Mouse (Mus musculus): ENCODE results near the gene Slco2b1.

Gene Slco2b1

DNA sequence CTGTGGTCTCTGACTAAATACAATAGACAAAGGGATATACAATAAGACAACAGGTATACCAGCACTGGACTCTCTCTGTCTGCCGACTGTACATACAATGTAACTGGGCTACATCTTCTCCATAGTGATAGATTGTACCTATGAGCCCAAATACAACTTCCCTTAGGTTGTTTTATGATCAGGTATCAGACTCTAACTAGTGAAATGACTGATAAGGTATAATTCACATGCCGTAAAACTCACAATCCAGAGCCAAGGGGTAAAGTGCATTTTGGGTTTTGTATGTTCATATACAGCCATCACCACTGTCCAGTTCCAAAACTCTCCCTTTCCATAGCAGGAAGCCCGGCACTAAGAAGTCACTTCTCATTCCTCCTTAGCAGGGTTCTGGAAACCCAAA is 17.8 kb downstream of the Slco2b1 start:
- no peak for DNase-seq

DNA sequence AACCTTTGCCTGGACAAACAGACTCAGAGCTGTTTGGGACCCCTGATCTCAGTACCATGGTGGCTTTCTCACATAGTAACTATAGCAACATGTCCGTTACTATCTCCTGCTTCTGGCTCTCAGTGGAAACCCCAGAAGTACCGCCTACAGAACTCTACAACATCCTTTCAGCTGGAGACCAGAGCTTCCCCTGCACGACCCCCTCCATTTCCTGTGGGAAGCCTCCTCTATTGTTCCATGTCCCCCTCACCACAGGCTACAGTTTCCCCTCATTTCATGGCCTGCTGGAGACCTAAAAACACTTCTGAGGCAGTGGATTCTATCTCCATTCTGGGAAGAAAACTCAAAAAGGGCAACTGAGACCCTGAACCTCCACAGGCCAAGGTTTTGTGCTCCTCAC is 18.7 kb downstream of the Slco2b1 start:
- no peak for DNase-seq

- DNase-seq = no peak
Observed at GRCm38 (mm10) chr7:99690819-99691218, 20.3 kb downstream of the Slco2b1 start.

DNA sequence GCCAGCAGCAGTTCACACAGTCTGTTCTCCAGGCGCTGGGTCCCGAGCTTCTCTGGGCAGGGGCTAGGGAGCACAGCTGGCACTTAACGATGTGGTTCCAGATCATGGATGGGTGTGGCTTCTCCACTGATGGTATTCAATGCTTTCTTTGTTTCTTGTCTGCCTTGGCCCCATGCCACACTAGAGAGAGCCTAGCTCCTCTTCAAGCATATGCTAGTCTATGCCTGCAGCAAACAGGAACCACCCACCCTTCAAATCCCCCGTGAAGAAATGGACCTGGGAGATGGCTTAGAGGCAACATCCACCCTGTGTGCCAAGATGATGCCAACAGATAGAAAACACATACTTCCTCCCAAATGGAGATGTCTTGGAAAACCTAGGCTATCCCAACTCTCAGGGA is 27.1 kb downstream of the Slco2b1 start:
- no peak for DNase-seq

- DNase-seq = no peak
Observed at GRCm38 (mm10) chr7:99680771-99681170, 30.4 kb downstream of the Slco2b1 start.

- DNase-seq = peak; percentile 38
Observed at GRCm38 (mm10) chr7:99674890-99675289, 36.2 kb downstream of the Slco2b1 start.

DNA sequence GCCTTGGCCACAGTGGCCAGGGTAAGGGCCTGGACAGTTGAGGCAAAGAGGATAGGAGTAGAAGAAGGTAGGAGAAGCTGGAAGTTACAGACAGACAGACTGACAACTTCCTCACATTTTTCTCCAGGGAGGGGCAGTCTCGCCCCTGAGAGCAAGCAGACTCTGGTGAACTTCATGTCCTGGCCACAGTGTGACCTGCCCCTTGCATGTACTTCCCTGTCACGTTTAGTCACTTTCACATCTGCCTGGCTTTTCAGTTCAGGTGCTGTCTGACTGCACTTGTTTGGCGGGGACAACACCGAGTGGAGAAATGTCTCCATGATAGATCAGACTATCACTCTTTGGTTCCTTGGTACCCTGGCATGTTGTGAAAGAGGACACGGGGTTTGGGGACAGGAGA is 36.9 kb downstream of the Slco2b1 start:
- no peak for DNase-seq

GRCm38 (mm10) chr7:99673188-99673587 is 38.0 kb downstream of the Slco2b1 start:
- no peak for DNase-seq

DNA sequence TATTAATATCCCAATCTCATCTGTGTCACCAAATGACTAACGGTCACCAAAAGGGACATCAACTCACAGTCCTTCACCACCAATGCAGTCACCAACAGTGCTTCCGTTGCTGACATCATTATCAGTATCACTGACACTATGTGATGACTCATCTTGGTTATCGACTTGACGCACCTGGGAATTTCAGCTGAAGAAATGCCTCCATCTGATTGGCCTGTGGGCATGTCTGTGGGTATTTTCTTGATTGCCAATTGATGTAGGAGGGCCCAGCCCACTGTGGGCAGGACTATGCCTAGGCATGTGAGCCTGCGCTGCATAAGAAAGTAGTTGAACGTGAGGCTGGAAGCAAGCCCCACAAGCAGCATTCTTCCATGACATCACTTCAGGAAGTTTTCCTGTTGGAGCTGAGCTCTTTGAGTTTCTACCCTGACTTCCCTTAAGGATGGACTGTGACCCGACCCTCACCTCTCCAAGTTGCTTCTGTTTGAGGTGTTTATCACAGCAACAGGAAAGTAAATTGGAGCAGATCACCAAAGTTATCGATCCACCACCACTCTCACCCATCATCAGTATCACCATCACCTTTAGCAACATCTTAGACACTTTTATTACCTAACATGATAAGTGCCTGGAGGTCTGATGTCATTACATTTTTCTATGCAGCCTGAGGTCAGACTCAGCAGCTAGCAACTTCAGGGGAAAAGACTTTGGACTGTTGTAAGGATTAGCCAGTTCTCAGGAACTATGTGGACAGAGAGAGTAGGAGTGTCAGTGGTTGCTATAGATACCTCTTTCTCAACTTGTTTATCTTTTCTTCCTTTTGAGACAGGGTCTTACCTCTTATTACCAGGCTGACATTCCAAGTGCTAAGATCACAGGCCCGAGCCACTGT is 39.4 kb downstream of the Slco2b1 start:
- DNase-seq = peak; percentile 21

DNA sequence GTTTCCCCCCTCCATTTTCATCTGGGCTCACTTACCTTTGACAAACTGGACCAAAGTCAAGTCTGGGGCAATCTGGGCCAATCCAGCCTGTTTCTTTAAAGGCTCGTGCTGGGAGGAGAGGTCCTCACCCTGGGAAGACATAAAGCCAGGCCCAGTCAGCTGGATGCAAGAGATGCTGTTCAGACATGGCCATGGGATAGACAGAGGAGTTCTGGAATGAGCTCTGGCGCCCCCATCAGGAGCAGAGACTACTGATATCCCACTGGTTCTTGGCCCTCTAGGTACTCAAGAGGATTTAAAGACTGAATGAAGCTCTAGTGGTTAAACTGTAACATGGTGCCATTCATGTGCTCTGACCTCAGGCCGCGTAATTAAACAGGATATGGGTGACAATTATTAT is 40.2 kb downstream of the Slco2b1 start:
- peak; percentile 24 for DNase-seq

- no peak for DNase-seq
Observed at GRCm38 (mm10) chr7:99668802-99669201, 42.3 kb downstream of the Slco2b1 start.

- DNase-seq = no peak
Observed at GRCm38 (mm10) chr7:99667096-99667495, 44.0 kb downstream of the Slco2b1 start.

GRCm38 (mm10) chr7:99665731-99666452 is 45.2 kb downstream of the Slco2b1 start:
- no peak for DNase-seq

- DNase-seq = no peak
Observed at GRCm38 (mm10) chr7:99664571-99665485, 46.3 kb downstream of the Slco2b1 start.

GRCm38 (mm10) chr7:99663507-99664220 is 47.5 kb downstream of the Slco2b1 start:
- DNase-seq = no peak

DNA sequence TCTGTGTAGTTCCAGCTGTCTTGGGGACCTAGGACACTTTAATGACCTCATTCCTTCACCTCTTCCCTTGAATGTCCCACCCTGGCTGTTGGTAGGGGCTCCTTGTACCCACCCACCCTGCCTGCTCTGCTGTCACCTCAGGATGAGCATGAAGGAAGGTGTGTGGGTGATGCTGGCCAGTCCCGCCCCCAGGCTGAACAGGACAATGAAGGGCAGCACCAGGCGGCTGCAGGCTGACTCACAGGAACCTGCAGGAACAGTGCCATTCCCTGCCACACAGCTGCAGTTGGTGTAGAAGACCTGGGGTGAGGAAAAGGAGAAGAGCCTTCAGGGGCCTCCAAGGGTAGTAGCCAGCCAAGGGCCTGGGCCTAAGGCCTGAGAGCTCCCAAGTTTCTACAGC is 48.8 kb downstream of the Slco2b1 start:
- DNase-seq = no peak

- DNase-seq = no peak
Observed at GRCm38 (mm10) chr7:99661571-99662230, 49.4 kb downstream of the Slco2b1 start.

GRCm38 (mm10) chr7:99661071-99661470 is 50.1 kb downstream of the Slco2b1 start:
- no peak for DNase-seq

DNA sequence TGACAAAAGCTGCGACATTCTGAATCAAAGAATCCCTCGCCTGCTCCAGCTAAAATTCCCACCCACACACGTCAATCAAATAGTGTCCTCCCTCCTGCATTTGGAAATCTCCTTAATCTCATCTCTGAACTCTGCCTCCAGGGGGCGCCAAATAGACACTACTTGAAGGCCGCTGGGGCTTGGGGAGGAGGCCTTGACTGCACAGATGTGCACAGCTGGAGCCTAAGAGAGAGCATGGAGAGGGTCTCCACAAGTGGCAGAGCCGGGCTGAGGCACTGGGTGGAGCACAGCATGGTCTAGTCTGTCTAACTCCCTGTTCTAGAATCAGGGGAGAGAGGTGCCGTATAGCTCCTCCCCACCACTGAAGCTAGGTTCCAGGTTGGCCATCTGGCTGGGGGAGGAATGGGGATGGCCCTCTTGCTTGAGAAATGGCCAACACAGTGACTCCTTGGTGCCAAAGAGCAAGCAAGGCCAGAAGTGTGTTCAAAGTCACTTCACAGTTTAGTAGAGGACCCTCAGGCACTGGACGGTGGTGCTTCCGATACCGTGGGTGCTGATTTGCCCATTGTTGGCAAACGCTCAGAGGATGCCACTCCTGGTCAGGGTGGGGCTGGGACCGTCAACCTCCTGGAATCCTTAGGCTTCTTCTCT is 51.6 kb downstream of the Slco2b1 start:
- DNase-seq = peak; percentile 83

DNA sequence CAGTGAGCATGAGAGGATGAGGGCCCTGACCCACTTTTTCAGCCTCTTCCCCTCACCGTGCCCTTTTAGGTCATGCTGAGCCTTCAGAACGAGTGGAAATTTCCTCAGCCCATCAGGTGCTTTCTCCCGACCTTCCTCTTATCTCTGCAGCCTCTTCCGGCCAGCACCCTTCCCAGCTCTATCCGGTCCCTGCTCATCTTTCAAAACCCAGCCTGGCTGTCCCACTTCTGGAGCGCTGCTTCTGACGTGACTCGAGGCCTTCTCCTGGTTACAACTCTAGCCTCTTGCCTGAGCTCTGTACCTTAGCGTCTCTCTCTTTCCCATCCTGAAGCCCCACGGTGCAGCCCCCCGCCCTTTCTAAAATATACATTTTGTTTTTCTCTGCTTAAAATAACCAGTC is 56.9 kb downstream of the Slco2b1 start:
- no peak for DNase-seq

- no peak for DNase-seq
Observed at GRCm38 (mm10) chr7:99649585-99649984, 61.6 kb downstream of the Slco2b1 start.

Data from liver (tissue).